Mouse (Mus musculus): ENCODE data around the gene Pnldc1.
A peak's percentile ranks its signal among the peaks of the same experiment; 100 is the strongest.
"Not testable (repeated sequence)": the region's sequence is repeated elsewhere in the genome, so short reads cannot be mapped to it uniquely, and the experiment has no call there.

Pnldc1 gene

DNA sequence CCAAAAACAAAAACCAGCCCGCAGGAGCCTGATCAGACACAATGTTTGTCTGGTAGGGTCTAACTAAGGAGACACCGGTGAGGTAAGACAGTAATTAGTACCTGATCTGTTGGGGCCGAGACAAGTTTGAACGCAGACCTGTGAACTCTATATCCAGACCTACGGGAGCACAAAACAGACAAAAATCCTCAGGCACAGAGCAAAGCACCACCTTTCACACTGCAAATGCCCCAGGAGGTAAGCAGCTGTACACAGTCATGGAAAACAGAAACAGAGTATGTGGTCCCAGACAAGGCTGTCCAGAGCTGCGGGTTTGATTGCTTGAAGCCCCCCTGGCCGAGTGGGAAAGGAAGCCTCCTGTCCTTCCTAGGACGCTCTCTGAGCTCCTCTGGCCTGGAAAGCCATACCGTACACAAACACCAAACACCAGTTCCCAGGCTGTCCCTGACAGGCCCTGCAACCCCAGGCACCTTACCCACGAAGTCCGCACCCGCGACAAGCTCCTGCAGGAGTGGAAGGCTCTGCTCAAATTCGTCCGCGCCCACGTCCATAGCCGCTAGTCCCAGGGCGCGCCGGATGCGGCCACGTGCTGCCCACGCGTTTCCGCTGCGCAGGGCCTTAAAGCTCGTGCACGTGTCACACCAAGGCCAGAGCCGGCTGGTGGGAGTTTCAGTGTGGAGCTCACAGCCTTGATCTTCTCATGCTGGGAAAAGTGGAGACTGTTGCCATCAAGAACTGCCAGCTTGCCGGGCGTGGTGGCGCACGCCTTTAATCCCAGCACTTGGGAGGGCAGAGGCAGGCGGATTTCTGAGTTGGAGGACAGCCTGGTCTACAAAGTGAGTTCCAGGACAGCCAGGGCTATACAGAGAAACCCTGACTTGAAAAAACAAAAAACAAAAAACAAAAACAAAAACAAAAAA, at the start of gene Pnldc1:
Gene Pnldc1, minus strand, starts transcription at position 870 of the 920 bp plus-strand sequence.
- DNase-seq (ENCODE audit: low spot score) = no peak

- not testable (repeated sequence) for DNase-seq (ENCODE audit: low spot score)
Observed at GRCm38 (mm10) chr17:12959377-12959776, 49.3 kb upstream of the Pnldc1 start.

- DNase-seq (ENCODE audit: low spot score) = no peak
Observed at GRCm38 (mm10) chr17:12956664-12957063, 46.6 kb upstream of the Pnldc1 start.

GRCm38 (mm10) chr17:12949669-12950068, 39.6 kb upstream of the Pnldc1 start:
- no peak for DNase-seq (ENCODE audit: low spot score)

DNA sequence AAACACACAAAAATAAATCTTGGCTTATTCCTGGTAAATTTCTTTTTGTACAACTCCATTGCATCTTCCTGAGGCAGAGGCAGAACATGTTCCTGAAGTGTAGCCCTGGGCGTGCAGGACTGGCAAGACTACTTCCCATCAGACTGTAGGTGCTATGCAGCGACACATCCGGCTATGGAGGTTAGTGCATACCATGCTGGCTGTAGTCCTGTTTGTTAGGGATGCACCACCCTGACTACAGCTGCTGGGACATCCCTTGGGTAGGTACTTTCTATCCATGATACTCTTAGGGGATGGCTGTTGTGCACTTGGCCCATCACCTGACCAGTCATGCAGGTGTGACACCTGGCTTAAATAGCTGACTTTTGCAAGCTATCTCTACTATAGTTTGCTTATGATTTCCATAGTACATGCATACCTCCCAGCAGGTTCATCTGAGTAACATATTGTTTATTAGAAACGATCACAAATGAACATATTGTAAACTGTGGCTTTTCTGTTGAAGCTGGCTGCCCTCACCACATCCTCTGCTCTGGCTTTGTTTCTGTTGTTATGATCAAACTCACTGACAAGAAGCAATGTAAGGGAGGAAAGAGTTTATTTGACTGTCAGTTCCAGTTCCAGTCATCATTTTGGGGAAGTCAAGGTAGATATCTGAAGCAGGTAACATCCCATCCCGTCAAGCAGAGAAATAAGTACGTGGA, 32.6 kb upstream of the Pnldc1 start:
- DNase-seq (ENCODE audit: low spot score) = no peak

- no peak for DNase-seq (ENCODE audit: low spot score)
Observed at GRCm38 (mm10) chr17:12941543-12942260, 31.7 kb upstream of the Pnldc1 start.

DNA sequence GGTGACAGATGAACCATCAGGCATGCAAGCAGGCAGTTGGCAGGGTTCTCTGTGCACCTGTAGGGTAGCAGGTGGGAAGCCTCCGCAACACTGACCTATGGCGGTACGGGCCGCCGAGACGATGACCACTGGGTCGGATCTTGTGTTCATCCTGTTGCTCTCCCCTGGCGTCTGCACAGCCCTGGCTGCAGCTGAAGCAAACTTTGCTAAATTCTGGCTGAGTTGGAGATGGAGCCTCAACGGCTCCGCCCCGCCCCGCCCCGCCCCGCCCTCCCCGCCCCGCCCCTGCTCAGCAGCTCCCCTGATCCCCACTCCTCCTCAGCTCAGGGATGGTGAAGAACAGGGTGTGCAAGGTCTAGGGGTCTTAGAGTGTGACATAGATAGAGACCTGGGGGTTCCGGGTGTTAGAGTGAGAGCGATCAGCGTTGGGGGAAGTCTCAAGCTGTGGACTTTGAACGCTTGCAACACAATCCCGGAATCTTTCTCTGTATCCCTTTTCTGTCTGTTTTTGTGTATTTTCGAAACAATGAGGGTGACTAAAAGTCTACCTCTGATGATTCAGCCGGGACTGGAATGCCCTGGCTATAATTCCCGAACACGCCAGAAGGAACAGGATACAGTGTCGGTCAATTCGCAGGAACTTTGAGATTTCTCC, 30.2 kb upstream of the Pnldc1 start, which contains the start of gene Acat3:
Gene Acat3, minus strand, starts transcription at position 450 of the 655 bp plus-strand sequence.
- no peak for DNase-seq (ENCODE audit: low spot score)

GRCm38 (mm10) chr17:12939377-12940148, 29.5 kb upstream of the Pnldc1 start:
- DNase-seq (ENCODE audit: low spot score) = not testable (repeated sequence)

- no peak for DNase-seq (ENCODE audit: low spot score)
Observed at GRCm38 (mm10) chr17:12938077-12938476, 28.0 kb upstream of the Pnldc1 start.

DNA sequence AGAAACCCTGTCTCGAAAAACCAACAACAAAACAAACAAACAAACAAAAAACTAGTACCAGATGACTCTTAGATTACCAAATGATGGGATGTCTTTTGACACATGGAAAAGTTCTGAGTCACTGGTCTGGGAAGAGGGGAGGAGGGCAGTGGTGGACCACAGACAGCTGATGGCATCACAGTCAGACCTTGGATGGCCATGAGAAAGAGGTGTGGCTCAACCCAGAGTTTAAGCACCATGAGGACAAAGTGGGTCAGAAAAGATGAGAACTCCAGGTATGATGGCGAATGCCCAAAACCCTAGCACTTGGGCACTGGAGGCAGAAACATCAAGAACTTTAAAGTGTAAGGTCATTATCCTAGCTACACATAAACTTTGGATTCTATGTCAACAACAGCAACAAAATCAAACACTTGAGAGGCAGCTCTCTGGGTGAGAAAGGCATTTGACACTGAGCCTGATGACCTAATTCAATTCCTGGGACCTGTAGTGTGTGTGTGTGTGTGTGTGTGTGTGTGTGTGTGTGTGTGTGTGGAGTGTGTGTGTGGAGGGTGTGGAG, 27.5 kb upstream of the Pnldc1 start:
- DNase-seq (ENCODE audit: low spot score) = no peak

- DNase-seq (ENCODE audit: low spot score) = no peak
Observed at GRCm38 (mm10) chr17:12935719-12936118, 25.7 kb upstream of the Pnldc1 start.

DNA sequence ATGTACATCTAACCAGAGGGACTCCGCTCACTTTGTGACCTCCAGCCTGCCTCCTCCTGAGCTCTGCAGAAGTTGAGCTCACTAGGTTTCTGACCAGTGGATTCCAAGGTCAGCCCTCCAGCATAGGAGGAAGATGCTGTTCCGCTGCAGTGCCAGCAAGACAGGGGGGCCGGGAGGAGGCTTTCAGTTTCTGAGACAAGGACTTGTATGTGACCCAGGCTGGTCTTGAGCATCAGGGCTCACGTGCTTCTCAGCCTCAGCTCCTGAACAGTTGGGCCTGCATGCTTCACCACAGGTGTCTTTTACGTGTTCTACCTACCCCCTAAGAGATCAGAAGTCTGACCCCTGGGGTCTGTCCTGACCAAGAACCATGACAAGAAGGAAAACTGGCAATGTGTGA, 21.5 kb upstream of the Pnldc1 start:
- DNase-seq (ENCODE audit: low spot score) = not testable (repeated sequence)

- no peak for DNase-seq (ENCODE audit: low spot score)
Observed at GRCm38 (mm10) chr17:12925703-12926180, 15.7 kb upstream of the Pnldc1 start.

GRCm38 (mm10) chr17:12925001-12925400, 15.0 kb upstream of the Pnldc1 start:
- no peak for DNase-seq (ENCODE audit: low spot score)

DNA sequence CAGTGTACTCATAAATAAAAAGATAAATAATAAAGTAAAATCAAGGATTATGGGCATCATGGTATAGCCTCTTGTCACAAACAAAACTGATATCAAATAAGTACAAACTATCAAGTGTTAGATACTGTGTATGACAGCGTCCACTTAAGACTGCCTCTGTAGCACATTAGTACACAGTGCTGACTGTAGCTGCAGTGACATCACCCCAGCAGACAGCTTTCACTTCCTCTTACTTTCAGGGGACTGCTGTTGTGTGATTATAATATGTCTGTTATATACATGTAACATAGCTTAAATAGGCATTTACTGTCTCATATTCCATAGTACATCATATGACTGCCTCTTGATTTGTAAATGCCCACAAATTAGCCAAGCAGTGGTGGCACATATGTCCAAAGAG, 11.0 kb upstream of the Pnldc1 start:
- no peak for DNase-seq (ENCODE audit: low spot score)

DNA sequence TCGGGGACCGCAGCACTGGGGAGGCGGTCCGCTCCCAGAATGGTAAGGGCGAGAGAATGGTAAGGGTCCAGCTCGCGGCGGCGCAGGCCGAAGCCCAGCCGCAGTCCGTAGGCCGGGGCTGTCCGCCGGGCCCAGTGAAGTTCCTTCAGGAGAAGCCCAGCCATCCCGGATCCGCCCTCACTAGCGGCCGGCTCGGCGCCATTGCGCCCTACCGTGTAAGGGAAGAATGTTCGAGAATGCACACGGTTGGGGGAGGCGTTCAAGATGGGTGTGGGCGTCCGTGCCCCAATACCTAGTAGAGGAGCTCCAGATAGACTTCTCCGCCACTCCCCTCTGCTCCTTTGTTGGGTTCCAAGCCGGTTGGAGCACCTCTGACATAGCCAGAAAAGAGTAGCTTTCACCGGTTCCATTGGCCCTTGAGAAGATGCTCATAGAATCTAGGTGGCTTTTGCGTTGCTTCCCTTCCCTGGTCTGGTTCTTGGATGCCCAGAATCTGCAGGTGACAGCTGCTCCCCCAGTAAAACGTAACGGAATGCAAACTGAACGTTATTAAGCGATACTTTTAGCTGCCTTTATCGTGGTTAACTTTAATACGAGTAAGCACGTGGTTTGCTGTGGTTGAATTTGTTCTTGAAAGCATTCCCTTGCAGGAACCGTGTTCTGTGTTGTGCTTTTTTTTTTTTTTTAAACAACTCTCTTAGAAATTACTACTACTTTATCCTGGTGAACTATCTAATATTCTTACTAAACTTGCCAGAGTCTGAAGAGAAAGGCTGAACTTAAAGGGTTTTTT, 6.8 kb upstream of the Pnldc1 start:
- DNase-seq (ENCODE audit: low spot score) = peak; percentile 53

DNA sequence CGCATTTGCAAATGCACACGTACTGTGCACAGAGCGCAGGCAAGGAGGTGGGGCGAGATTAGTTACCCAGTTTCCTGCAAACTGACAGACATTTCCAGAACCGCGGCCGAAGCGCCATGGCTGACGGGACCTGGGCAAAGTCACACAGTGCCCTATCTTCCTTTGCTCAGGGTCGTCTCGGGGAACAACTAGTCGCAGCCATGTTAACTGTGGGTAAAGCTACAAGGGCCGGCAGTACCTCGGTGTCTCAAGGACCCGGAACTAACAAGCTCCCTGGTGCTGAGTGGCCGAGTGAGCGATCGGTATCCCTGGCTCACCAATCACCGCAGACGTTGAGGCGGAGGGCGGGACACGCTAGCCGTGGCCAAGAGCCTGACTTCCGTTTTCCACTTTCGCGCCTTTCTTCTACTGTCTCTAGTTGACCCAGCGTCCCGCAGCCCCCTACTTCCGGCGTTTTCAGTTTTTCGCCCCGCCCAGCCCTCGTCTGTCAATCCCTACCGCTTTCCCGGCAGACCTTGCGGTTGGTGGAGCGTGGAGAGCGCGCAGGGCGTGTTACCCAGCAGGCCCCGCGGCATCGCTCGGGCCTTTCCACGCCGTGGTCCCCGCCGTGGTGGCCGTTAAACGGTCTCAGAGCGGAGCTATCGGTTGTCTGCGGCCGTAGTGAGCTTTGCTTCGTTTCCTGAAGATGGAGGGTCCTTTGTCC, 6.0 kb upstream of the Pnldc1 start, which contains the start of gene Mrpl18:
Gene Mrpl18, minus strand, starts transcription at position 465 of the 703 bp plus-strand sequence.
- peak; percentile 92 for DNase-seq (ENCODE audit: low spot score)

DNA sequence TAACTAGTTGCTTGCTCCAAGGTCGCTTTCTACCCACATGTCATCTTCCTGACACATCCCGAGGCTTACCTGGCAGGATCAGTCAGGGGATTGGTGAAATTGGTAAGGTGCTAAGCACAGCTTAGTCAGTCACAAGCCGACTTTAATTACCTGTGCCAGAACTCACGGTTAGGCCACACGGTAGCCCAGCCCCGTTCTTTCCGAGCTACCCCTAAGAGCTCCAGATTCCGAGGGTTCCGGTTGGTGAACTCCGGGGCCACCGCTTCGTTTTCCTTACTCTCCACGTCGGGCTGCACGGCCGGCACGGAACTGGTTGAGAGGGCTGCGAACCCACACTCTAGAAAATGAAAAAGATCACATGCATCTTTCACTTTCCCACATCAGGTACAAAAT, 5.5 kb upstream of the Pnldc1 start, which contains the start of gene Tcp1:
Gene Tcp1, plus strand, starts transcription at position 214 of the 393 bp plus-strand sequence.
- DNase-seq (ENCODE audit: low spot score) = peak; percentile 18

DNA sequence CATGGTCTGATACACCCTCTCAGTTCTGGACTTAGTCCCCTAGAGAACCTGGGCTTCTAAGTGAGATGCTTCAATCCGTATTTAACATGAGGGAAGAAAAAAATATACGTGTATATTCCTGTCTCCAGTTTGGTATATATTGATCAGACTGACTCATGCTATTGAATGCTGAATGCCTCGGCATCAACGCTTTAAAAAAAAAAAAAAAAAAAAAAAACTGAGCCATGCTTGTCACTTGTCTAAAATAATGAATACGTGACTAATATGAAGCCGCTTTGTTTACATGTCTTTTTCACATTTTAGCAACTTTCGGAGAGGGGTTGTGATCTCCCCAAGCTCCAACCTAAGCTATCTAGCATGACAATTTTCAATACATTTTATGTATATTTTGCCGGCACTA, 361 bp upstream of the Pnldc1 start:
- DNase-seq (ENCODE audit: low spot score) = no peak
